Mouse (Mus musculus): ENCODE measurements around the gene Ccdc34. TPM values are rescaled to one million over a fixed set of nuclear protein-coding genes. Genes with fewer than 3 reads are reported as not detected.

The Ccdc34 gene
- polyA plus RNA-seq, 1 experiment from 2014 or later: 51.1 TPM

- WGBS: 50% methylated on average over 5 of the region's 5 CpGs
- Histone ChIP-seq H3K9ac (no peak overlapping the region), H3K36me3 (0 out of 2 replicates have a peak, but pooled peaks cover 2% of the 10 kb centered on the region), H3K4me2 (replicated peaks) (no peak overlapping the region), H3K4me3 (replicated peaks) (no peak overlapping the region), H3K4me1 (replicated peaks) (0 out of 2 replicates have a peak, but pooled peaks cover 2% of the 10 kb centered on the region), H3K27me3 (replicated peaks) (no peaks in the 10 kb centered on the region), H3K9me3 (no peaks in the 10 kb centered on the region), H3K27ac (no peak overlapping the region)
- peak; percentile 41; the same call in 1 of the 2 replicates for ATAC-seq
Measured at GRCm38 (mm10) chr2:110042861-110043760, 25.5 kb downstream of the Ccdc34 start.

- Histone ChIP-seq H3K36me3 (no peaks in the 10 kb centered on the region), H3K4me2 (replicated peaks) (no peak overlapping the region), H3K4me3 (replicated peaks) (no peak overlapping the region), H3K9ac (no peak overlapping the region), H3K27me3 (replicated peaks) (no peaks in the 10 kb centered on the region), H3K9me3 (no peaks in the 10 kb centered on the region), H3K27ac (no peak overlapping the region), H3K4me1 (replicated peaks) (no peaks in the 10 kb centered on the region)
- 70% methylated on average over 4 of the region's 4 CpGs for WGBS
- ATAC-seq: no peak
Measured at GRCm38 (mm10) chr2:110058424-110058823, 40.8 kb downstream of the Ccdc34 start.

- Histone ChIP-seq H3K4me2 (replicated peaks) (no peak overlapping the region), H3K36me3 (no peaks in the 10 kb centered on the region), H3K27me3 (replicated peaks) (no peaks in the 10 kb centered on the region), H3K4me1 (replicated peaks) (no peaks in the 10 kb centered on the region), H3K4me3 (replicated peaks) (no peak overlapping the region), H3K9ac (no peak overlapping the region), H3K9me3 (no peaks in the 10 kb centered on the region), H3K27ac (no peak overlapping the region)
- ATAC-seq: no peak
- WGBS: 100% methylated on average over 1 of the region's 1 CpGs
Measured at GRCm38 (mm10) chr2:110063131-110063530, 45.5 kb downstream of the Ccdc34 start.

GRCm38 (mm10) chr2:110068916-110069315 is 51.3 kb downstream of the Ccdc34 start:
- H3K4me3 ChIP-seq (replicated peaks): no peak overlapping the region
- H3K36me3 ChIP-seq: no peaks in the 10 kb centered on the region
- H3K27me3 ChIP-seq (replicated peaks): no peaks in the 10 kb centered on the region
- no peak for ATAC-seq
- H3K9ac ChIP-seq: no peak overlapping the region
- H3K4me1 ChIP-seq (replicated peaks): 0 out of 2 replicates have a peak, but pooled peaks cover 3% of the 10 kb centered on the region
- no peak overlapping the region for H3K27ac ChIP-seq
- no peaks in the 10 kb centered on the region for H3K9me3 ChIP-seq
- no peak overlapping the region for H3K4me2 ChIP-seq (replicated peaks)

GRCm38 (mm10) chr2:110073023-110073422 is 55.4 kb downstream of the Ccdc34 start:
- H3K4me3 ChIP-seq (replicated peaks): no peak overlapping the region
- no peaks in the 10 kb centered on the region for H3K36me3 ChIP-seq
- H3K9ac ChIP-seq: no peak overlapping the region
- H3K4me1 ChIP-seq (replicated peaks): 0 out of 2 replicates have a peak, but pooled peaks cover 3% of the 10 kb centered on the region
- no peaks in the 10 kb centered on the region for H3K9me3 ChIP-seq
- WGBS: 66% methylated on average over 6 of the region's 6 CpGs
- no peaks in the 10 kb centered on the region for H3K27me3 ChIP-seq (replicated peaks)
- H3K4me2 ChIP-seq (replicated peaks): no peak overlapping the region
- H3K27ac ChIP-seq: no peak overlapping the region
- peak; percentile 95 for ATAC-seq

- H3K9me3 ChIP-seq: no peaks in the 10 kb centered on the region
- H3K4me2 ChIP-seq (replicated peaks): no peak overlapping the region
- no peaks in the 10 kb centered on the region for H3K4me1 ChIP-seq (replicated peaks)
- ATAC-seq: no peak
- no peaks in the 10 kb centered on the region for H3K36me3 ChIP-seq
- no peak overlapping the region for H3K9ac ChIP-seq
- H3K27me3 ChIP-seq (replicated peaks): no peaks in the 10 kb centered on the region
- H3K4me3 ChIP-seq (replicated peaks): no peak overlapping the region
- H3K27ac ChIP-seq: no peak overlapping the region
- WGBS: 91% methylated on average over 6 of the region's 6 CpGs
Measured at GRCm38 (mm10) chr2:110074646-110075452, 57.2 kb downstream of the Ccdc34 start.

GRCm38 (mm10) chr2:110077240-110077639 is 59.6 kb downstream of the Ccdc34 start:
- peak; percentile 30; the same call in 1 of the 2 replicates for ATAC-seq
- Histone ChIP-seq H3K9ac (no peak overlapping the region), H3K9me3 (no peaks in the 10 kb centered on the region), H3K27me3 (replicated peaks) (no peaks in the 10 kb centered on the region), H3K4me3 (replicated peaks) (no peak overlapping the region), H3K4me1 (replicated peaks) (no peaks in the 10 kb centered on the region), H3K36me3 (no peaks in the 10 kb centered on the region), H3K4me2 (replicated peaks) (no peak overlapping the region), H3K27ac (no peak overlapping the region)
- WGBS: 41% methylated on average over 2 of the region's 2 CpGs

GRCm38 (mm10) chr2:110077655-110078054 is 60.0 kb downstream of the Ccdc34 start:
- Histone ChIP-seq H3K27me3 (replicated peaks) (no peaks in the 10 kb centered on the region), H3K36me3 (no peaks in the 10 kb centered on the region), H3K9ac (no peak overlapping the region), H3K4me3 (replicated peaks) (no peak overlapping the region), H3K4me2 (replicated peaks) (no peak overlapping the region), H3K9me3 (no peaks in the 10 kb centered on the region), H3K4me1 (replicated peaks) (no peaks in the 10 kb centered on the region), H3K27ac (no peak overlapping the region)
- 53% methylated on average over 2 of the region's 2 CpGs for WGBS
- ATAC-seq: no peak

- Histone ChIP-seq H3K9ac (no peak overlapping the region), H3K27me3 (replicated peaks) (no peaks in the 10 kb centered on the region), H3K4me1 (replicated peaks) (no peaks in the 10 kb centered on the region), H3K4me3 (replicated peaks) (no peak overlapping the region), H3K27ac (no peak overlapping the region), H3K4me2 (replicated peaks) (no peak overlapping the region), H3K9me3 (no peaks in the 10 kb centered on the region), H3K36me3 (no peaks in the 10 kb centered on the region)
- no peak for ATAC-seq
- 75% methylated on average over 6 of the region's 6 CpGs for WGBS
Measured at GRCm38 (mm10) chr2:110080532-110080931, 62.9 kb downstream of the Ccdc34 start.

- 76% methylated on average over 2 of the region's 2 CpGs for WGBS
- no peaks in the 10 kb centered on the region for H3K36me3 ChIP-seq
- no peak overlapping the region for H3K9ac ChIP-seq
- no peaks in the 10 kb centered on the region for H3K9me3 ChIP-seq
- H3K4me2 ChIP-seq (replicated peaks): no peak overlapping the region
- H3K4me3 ChIP-seq (replicated peaks): no peak overlapping the region
- no peaks in the 10 kb centered on the region for H3K4me1 ChIP-seq (replicated peaks)
- no peak overlapping the region for H3K27ac ChIP-seq
- no peaks in the 10 kb centered on the region for H3K27me3 ChIP-seq (replicated peaks)
- 0 out of 2 replicates have a peak, but pooled peaks have one; percentile 35 for ATAC-seq
Measured at GRCm38 (mm10) chr2:110082975-110083374, 65.4 kb downstream of the Ccdc34 start.

- no peak overlapping the region for H3K27ac ChIP-seq
- peak; percentile 71 for ATAC-seq
- 52% methylated on average over 3 of the region's 3 CpGs for WGBS
- H3K27me3 ChIP-seq (replicated peaks): no peaks in the 10 kb centered on the region
- no peaks in the 10 kb centered on the region for H3K9me3 ChIP-seq
- no peaks in the 10 kb centered on the region for H3K36me3 ChIP-seq
- no peak overlapping the region for H3K4me2 ChIP-seq (replicated peaks)
- H3K4me1 ChIP-seq (replicated peaks): no peaks in the 10 kb centered on the region
- no peak overlapping the region for H3K9ac ChIP-seq
- no peak overlapping the region for H3K4me3 ChIP-seq (replicated peaks)
Measured at GRCm38 (mm10) chr2:110085701-110086143, 68.1 kb downstream of the Ccdc34 start.

GRCm38 (mm10) chr2:110114133-110114532 is 96.5 kb downstream of the Ccdc34 start:
- Histone ChIP-seq H3K4me3 (replicated peaks) (no peak overlapping the region), H3K4me1 (replicated peaks) (no peaks in the 10 kb centered on the region), H3K4me2 (replicated peaks) (no peak overlapping the region), H3K27me3 (replicated peaks) (no peaks in the 10 kb centered on the region), H3K27ac (no peak overlapping the region), H3K36me3 (no peaks in the 10 kb centered on the region), H3K9ac (no peak overlapping the region), H3K9me3 (no peaks in the 10 kb centered on the region)
- ATAC-seq: no peak
- 43% methylated on average over 3 of the region's 3 CpGs for WGBS
